Mouse (Mus musculus): Measurements from ENCODE around the gene Piezo1. TPM values are rescaled to one million over a fixed set of nuclear protein-coding genes. Genes with fewer than 3 reads are reported as not detected.
A peak's percentile ranks its signal among the peaks of the same experiment; 100 is the strongest.

Piezo1 gene
- polyA plus RNA-seq, 1 experiment from 2014 or later: 14.7 TPM

- Histone ChIP-seq H3K4me3 (no peak overlapping the region), H3K36me3 (no peaks in the 10 kb centered on the region), H3K4me2 (replicated peaks) (no peak overlapping the region; the same call in 1 of the 2 replicates), H3K27ac (no peak overlapping the region), H3K4me1 (peaks cover 34% of the 10 kb centered on the region), H3K9ac (no peak overlapping the region), H3K27me3 (peaks cover 78% of the 10 kb centered on the region), H3K9me3 (no peaks in the 10 kb centered on the region)
- WGBS: 51% methylated on average over 6 of the region's 6 CpGs
- no peak for ATAC-seq (ENCODE audit: low FRiP score, low read depth)
Observed at GRCm38 (mm10) chr8:122459218-122459900, 91.8 kb downstream of the Piezo1 start.

- ATAC-seq (ENCODE audit: low FRiP score, low read depth): no peak
- Histone ChIP-seq H3K9me3 (no peaks in the 10 kb centered on the region), H3K9ac (no peak overlapping the region), H3K4me3 (no peak overlapping the region), H3K4me1 (peaks cover 24% of the 10 kb centered on the region), H3K27ac (no peak overlapping the region), H3K36me3 (no peaks in the 10 kb centered on the region), H3K27me3 (peaks cover 61% of the 10 kb centered on the region), H3K4me2 (replicated peaks) (no peak overlapping the region)
- 74% methylated on average over 11 of the region's 11 CpGs for WGBS
Observed at GRCm38 (mm10) chr8:122457171-122457570, 94.0 kb downstream of the Piezo1 start.

DNA sequence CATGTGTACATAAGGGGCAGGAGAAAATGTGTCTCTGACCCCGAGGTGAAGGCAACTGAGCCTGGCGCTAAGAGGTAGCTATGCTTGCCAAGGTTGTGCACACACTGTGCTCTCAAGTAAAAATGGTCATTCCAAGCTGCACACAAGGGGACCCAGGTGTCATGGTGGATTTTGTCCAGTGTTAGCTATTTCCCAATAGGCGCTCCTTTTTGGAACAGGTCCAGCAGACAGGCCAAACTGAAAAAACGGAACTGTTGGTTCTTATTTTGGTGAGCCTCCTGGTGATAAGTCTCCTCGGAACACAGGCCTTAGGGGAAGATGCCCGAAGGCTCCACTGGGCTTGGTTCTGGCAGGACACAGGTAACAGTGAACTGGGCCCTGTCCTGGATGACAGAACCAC, 96.7 kb downstream of the Piezo1 start:
- H3K9me3 ChIP-seq: no peaks in the 10 kb centered on the region
- H3K36me3 ChIP-seq: no peaks in the 10 kb centered on the region
- H3K4me1 ChIP-seq: no peaks in the 10 kb centered on the region
- 92% methylated on average over 6 of the region's 6 CpGs for WGBS
- ATAC-seq (ENCODE audit: low FRiP score, low read depth): no peak
- H3K4me2 ChIP-seq (replicated peaks): no peak overlapping the region
- no peak overlapping the region for H3K9ac ChIP-seq
- peaks cover 33% of the 10 kb centered on the region for H3K27me3 ChIP-seq
- no peak overlapping the region for H3K27ac ChIP-seq
- no peak overlapping the region for H3K4me3 ChIP-seq

GRCm38 (mm10) chr8:122452154-122452553, 99.0 kb downstream of the Piezo1 start:
- ATAC-seq (ENCODE audit: low FRiP score, low read depth): no peak
- no peaks in the 10 kb centered on the region for H3K9me3 ChIP-seq
- H3K36me3 ChIP-seq: no peaks in the 10 kb centered on the region
- peaks cover 11% of the 10 kb centered on the region for H3K27me3 ChIP-seq
- H3K27ac ChIP-seq: no peak overlapping the region
- H3K4me3 ChIP-seq: no peak overlapping the region
- 81% methylated on average over 10 of the region's 10 CpGs for WGBS
- no peak overlapping the region for H3K4me2 ChIP-seq (replicated peaks)
- H3K9ac ChIP-seq: no peak overlapping the region
- no peaks in the 10 kb centered on the region for H3K4me1 ChIP-seq

DNA sequence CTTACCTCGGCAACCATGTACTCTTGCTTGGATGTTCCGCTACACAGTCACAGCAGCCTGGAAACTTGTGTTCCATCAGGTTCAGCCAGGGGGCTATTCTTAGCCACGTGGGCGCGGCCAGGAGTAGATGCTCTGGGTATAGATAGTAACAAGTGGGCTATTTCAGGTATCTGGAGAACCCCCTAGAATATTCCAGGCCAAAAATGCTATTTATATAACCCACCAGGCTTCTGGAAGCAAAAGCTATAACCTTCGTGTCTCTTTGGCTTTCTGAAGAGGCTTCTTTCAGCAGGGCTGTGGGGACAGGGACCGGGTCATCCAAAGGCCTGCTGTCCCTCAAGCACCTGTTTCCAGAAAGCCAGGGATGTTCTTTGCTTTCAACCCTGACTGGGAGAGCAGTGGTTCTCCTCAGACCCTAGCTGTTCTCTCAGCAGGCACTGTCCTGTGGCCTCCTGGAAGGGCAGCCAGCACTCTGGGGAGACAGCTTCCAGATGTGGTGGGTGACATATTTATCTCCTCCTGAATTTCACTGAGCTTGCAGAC, 99.9 kb downstream of the Piezo1 start:
- peak; percentile 34; the same call in 1 of the 2 replicates for ATAC-seq (ENCODE audit: low FRiP score, low read depth)
- no peaks in the 10 kb centered on the region for H3K36me3 ChIP-seq
- H3K4me3 ChIP-seq: no peak overlapping the region
- H3K27me3 ChIP-seq: peaks cover 4% of the 10 kb centered on the region
- H3K27ac ChIP-seq: no peak overlapping the region
- WGBS: 65% methylated on average over 7 of the region's 7 CpGs
- no peaks in the 10 kb centered on the region for H3K4me1 ChIP-seq
- H3K4me2 ChIP-seq (replicated peaks): no peak overlapping the region
- no peaks in the 10 kb centered on the region for H3K9me3 ChIP-seq
- H3K9ac ChIP-seq: no peak overlapping the region

DNA sequence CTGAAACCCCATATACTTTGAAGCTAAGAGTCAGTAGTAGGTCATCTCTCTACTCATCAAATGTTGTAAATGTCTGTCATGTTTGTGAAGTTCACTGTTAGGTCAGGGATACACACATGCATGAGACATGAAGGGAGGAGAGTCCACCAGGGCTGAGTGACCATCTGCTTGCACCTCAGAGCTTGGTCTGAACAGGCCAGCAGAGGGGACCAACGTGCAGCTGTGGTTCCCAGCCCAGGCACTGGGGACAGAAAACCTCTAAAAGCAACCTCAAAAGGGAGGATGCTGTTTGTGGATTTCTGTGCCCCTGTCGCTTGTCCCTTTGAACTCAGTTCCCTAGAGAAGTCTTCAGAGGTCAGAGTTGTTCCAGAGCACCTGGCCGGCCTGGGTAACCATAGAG, 105.9 kb downstream of the Piezo1 start:
- no peaks in the 10 kb centered on the region for H3K27me3 ChIP-seq
- peak overlapping the region; percentile 96 for H3K4me2 ChIP-seq (replicated peaks)
- no peaks in the 10 kb centered on the region for H3K36me3 ChIP-seq
- no peak overlapping the region for H3K4me3 ChIP-seq
- H3K9me3 ChIP-seq: no peaks in the 10 kb centered on the region
- ATAC-seq (ENCODE audit: low FRiP score, low read depth): no peak
- peaks cover 28% of the 10 kb centered on the region for H3K4me1 ChIP-seq
- WGBS: 53% methylated on average over 3 of the region's 3 CpGs
- H3K27ac ChIP-seq: no peak overlapping the region
- H3K9ac ChIP-seq: no peak overlapping the region

DNA sequence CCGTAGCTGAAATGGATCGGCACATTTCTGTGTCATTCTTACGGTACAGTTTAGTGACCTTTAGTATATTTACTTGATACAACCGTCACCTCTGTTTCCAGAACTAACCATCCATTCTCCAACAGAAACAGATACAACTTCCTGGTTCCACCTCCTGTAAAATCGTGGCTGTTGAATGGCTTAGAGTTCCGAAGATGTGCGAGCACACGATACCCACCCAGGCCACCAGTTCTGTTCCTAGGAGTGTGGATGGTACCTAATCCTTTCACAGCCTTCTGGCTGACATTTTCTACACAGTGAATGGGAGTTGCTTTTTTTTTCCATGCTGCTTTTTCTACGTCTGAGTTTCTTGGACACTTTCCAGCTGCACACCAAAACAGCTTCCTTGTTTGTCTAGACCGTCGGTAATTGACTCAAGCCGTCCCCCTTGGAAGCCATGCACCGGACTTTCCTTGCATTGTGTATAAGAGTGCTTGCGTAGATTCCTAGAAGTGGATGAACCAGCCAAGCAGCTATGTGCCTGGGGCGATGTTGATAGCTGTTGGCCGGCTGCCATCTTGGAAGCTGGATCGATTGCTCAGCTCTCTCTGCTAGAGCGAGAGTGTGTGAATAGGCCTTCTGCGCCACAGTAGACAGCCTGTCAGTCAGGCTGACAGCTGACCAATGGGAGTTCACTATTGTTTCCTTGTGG, 106.9 kb downstream of the Piezo1 start:
- H3K27ac ChIP-seq: peak overlapping the region; percentile 91
- H3K4me3 ChIP-seq: peak overlapping the region; percentile 71
- WGBS: 13% methylated on average over 19 of the region's 19 CpGs
- peak overlapping the region; percentile 96 for H3K4me2 ChIP-seq (replicated peaks)
- H3K27me3 ChIP-seq: no peaks in the 10 kb centered on the region
- peaks cover 28% of the 10 kb centered on the region for H3K4me1 ChIP-seq
- H3K9me3 ChIP-seq: no peaks in the 10 kb centered on the region
- peak overlapping the region; percentile 78 for H3K9ac ChIP-seq
- 0 out of 2 replicates have a peak, but pooled peaks have one; percentile 10 for ATAC-seq (ENCODE audit: low FRiP score, low read depth)
- H3K36me3 ChIP-seq: peaks cover 8% of the 10 kb centered on the region

DNA sequence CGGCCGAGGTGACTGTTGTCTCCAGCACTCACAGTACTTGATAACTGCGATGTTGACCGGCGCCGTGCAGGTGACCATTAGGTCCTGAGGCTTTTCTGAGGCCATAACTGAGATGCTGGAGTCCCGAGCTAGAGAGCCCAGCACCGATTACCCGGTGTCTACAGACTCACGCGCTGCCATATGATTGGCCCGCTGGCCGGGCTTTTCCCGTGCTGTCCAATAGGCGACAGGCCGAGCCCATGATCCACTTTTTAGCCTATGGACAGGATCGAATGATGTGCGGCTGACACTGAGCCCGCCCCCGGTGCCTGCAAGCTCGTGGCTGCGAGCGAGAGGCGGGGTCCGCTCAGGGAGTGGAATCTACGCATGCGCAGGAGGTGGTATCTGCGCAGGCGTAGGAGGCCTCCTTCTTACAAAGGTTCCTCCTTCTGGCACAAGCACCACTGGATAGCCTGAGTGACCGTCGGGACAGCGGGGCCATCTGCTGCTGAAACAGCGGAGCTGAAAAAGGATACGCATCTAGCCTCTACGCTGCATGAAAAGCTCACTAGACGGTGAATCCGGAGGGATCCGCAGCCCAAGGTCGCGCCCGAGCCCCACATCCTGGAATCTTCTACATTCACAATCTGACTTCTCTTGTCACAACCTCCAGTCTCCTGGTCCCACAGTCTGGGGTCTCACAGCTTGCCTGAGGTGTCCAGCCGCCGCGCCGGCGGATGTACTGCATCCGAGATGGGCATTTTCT, 107.7 kb downstream of the Piezo1 start, which contains the start of gene Mvd:
Mvd (minus strand) TSS at position 161 of the 745 bp plus-strand sequence.
- Histone ChIP-seq H3K27ac (peak within 1 kb of the TSS; percentile 91), H3K4me1 (peaks cover 28% of the 10 kb centered on the region), H3K36me3 (peaks cover 13% of the 10 kb centered on the region), H3K27me3 (no peaks in the 10 kb centered on the region), H3K9me3 (no peaks in the 10 kb centered on the region), H3K4me3 (peak within 1 kb of the TSS; percentile 71), H3K9ac (peak within 1 kb of the TSS; percentile 78), H3K4me2 (replicated peaks) (peak within 1 kb of the TSS; percentile 96)
- peak; percentile 99 for ATAC-seq (ENCODE audit: low FRiP score, low read depth)
- WGBS: under 1% methylated on average over 47 of the region's 47 CpGs

DNA sequence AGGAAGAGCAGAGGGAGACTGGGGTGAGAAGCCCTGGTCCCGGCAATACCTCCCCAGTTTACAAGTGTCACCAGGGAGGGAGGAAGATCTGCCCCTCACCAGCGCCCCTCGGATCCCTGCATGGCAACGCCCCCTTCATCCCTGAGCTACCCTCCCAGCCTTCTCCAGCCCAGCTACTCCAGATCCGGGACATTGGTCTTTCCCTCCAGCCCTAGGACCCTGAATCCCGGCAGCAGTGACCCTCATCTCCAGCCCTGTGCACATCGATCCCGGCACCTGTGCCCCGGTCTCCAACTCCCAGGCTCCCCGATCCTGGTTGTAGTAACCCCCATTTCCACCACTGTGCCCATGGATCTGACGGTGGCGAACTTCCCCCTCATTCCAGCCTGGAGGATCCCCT, 108.3 kb downstream of the Piezo1 start:
- WGBS: 1% methylated on average over 12 of the region's 12 CpGs
- Histone ChIP-seq H3K9ac (peak overlapping the region; percentile 76), H3K4me1 (peaks cover 28% of the 10 kb centered on the region), H3K4me3 (peak overlapping the region; percentile 71), H3K4me2 (replicated peaks) (peak overlapping the region; percentile 96), H3K27me3 (no peaks in the 10 kb centered on the region), H3K36me3 (peaks cover 19% of the 10 kb centered on the region), H3K27ac (peak overlapping the region; percentile 75; the same call in 1 of the 2 replicates), H3K9me3 (no peaks in the 10 kb centered on the region)
- 0 out of 2 replicates have a peak, but pooled peaks have one; percentile 1 for ATAC-seq (ENCODE audit: low FRiP score, low read depth)

DNA sequence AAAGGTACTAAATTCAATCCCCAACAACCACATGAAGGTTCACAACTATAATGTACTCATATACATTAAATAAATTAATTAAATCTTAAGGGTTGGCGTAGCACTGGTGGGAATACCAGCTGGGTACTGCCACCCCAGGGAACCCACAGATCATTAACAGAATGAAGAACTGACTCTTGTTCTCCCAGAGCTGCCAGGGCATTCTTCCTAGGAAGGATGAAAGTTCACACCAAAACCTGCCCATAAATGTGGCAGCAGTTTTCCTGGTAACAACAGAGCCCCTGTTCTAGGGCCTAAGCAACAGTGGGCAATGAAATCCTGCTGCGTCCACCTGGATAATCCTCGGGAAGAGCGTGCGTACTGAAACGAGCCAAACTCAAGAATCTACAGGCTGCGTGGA, 108.8 kb downstream of the Piezo1 start:
- ATAC-seq (ENCODE audit: low FRiP score, low read depth): no peak
- H3K9ac ChIP-seq: peak overlapping the region; percentile 76

DNA sequence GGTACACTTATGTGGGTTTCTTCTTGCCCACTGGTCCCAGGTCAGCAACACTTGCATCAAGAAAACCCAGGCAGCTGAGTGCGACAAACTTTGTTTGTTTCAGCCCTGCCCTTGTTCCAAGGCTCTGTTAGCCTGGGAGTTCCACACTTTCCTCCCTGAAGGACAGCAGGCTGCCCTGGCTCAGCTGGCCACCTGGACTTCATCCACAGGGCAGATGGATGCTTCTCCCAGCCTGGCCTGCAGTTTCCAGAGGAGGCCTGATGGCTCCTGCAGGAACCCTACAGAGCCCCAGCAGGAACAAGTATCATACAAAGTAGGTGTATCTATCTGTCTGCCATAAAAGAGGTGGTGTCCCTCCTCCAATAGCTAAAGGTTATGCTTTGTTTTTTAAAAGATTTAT, 109.8 kb downstream of the Piezo1 start:
- Histone ChIP-seq H3K27me3 (no peaks in the 10 kb centered on the region), H3K36me3 (peaks cover 34% of the 10 kb centered on the region), H3K9ac (no peak overlapping the region), H3K9me3 (no peaks in the 10 kb centered on the region), H3K27ac (no peak overlapping the region), H3K4me3 (no peak overlapping the region), H3K4me1 (peaks cover 28% of the 10 kb centered on the region), H3K4me2 (replicated peaks) (no peak overlapping the region)
- no peak for ATAC-seq (ENCODE audit: low FRiP score, low read depth)
- 100% methylated on average over 1 of the region's 1 CpGs for WGBS

More for the DNA sequence above, 108.8 kb downstream of the Piezo1 start:
- peak overlapping the region; percentile 96 for H3K4me2 ChIP-seq (replicated peaks)
- H3K27ac ChIP-seq: peak overlapping the region; percentile 75; the same call in 1 of the 2 replicates
- H3K4me3 ChIP-seq: peak overlapping the region; percentile 71
- no peaks in the 10 kb centered on the region for H3K9me3 ChIP-seq
- no peaks in the 10 kb centered on the region for H3K27me3 ChIP-seq
- H3K36me3 ChIP-seq: peaks cover 24% of the 10 kb centered on the region
- H3K4me1 ChIP-seq: peaks cover 28% of the 10 kb centered on the region
- 19% methylated on average over 7 of the region's 7 CpGs for WGBS
